Mouse (Mus musculus) G1E (cell line): ENCODE measurements around the gene Atraid.

Source experiments
- CTCF ChIP-seq: IDR thresholded peaks from 2 replicates; pipeline ENCODE4 v1.5.1; 2012; ENCODE audit warnings: low read depth, low read length, inconsistent platforms, mixed read lengths
- POLR2AphosphoS5 ChIP-seq: IDR thresholded peaks from 2 replicates; pipeline ENCODE4 v1.6.1; 2012; ENCODE audit warnings: low read depth, low read length, inconsistent platforms; ENCODE audit not compliant: insufficient replicate concordance

DNA sequence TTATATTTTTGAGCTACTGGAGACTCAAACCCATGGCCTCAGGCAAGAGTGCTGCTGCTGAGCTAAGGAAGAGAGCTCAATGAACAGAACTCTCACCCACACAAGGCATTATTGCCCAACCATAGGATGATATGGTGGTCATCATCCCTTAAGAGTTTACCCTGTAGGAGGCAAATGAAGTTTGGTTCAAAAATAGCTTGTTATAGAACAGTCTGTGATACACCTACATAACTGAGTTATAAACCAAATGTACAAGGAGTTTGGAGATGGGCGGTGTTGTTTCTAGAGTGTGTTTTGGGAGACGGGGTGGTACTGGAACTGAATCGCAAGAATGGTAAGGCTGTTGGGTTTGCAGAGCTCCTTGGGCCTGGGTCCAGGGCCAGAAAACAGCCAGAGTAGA lies 21.7 kb downstream of the Atraid start:
- TF ChIP-seq CTCF, result no peak
- TF ChIP-seq POLR2AphosphoS5, result no peak
